Mouse (Mus musculus): ENCODE data around the gene Gpr180.
"Not testable (repeated sequence)": the region's sequence is repeated elsewhere in the genome, so short reads cannot be mapped to it uniquely, and the experiment has no call there.

Gene Gpr180

DNA sequence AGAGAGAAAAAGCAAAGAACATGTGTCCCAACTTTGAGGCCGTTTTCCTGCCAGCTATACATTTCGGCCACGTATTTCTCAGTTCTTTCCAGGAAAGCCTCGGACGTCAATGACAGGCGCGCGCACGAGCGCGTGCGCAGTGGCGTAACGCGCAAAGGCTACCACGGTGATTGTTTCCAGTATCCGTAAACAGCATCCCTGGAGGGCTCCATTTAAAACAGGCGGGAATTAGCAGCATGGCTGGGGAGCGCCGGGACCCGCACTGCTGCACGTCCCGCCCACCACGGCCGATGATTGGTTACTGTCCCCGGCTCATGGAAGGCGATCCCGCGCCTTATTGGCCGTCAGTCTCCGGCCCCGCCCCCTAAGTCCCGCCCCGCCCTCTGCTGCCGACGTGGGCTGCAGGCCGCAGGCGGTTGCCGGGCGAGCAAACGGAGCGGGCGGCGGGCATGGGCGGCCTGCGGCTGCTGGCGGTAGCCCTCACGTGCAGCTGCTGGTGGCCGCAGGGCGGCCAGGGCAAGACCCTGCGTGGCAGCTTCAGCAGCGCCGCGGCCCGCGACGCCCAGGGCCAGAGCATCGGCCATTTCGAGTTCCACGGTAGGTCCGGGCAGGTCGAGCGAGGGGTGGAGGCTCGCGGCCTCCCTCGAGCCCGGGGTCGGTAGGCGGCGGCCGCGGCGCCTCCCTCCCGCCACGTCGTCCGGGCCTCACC is at the start of gene Gpr180:
Gene Gpr180 (plus strand): TSS at position 415 of the 709 bp plus-strand sequence.
- peak; percentile 88 for DNase-seq (ENCODE audit: extremely low spot score, low read depth, low spot score)

DNA sequence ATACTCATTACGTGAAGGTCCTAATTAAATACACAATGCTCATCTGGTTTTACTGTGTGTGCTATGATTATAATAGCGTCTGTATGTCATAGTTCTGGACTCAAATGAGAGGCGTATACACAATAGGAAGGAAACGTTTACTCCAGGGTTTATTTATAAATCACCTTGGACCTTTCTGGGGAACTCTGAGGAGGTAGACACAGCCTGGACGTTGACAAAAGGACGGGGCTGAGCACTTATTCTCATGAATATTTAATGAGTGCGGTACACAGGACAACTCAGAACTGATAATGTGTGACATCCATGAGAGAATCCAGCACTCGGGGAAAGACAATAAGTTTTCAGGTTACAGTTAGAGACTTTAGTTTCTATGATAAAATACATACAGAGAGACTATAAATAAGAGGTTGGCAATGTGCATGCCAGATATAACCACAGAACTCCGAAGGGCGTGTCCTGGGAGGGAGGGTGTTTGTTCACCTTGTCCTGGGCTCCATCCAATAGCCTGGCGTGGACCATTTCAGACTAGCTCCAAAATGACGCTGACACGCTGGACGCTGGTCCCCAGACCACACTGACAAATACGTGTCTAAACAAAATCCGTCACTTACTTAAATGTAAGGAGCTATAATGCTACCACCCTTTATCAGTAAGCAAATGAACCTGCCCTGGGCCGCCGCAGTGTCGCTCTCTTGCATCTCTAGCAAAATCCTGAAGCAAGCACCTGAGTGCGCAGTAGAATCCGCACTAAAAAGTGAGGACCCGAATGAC is 48.3 kb upstream of the Gpr180 start:
- no peak for DNase-seq (ENCODE audit: extremely low spot score, low read depth, low spot score)

DNA sequence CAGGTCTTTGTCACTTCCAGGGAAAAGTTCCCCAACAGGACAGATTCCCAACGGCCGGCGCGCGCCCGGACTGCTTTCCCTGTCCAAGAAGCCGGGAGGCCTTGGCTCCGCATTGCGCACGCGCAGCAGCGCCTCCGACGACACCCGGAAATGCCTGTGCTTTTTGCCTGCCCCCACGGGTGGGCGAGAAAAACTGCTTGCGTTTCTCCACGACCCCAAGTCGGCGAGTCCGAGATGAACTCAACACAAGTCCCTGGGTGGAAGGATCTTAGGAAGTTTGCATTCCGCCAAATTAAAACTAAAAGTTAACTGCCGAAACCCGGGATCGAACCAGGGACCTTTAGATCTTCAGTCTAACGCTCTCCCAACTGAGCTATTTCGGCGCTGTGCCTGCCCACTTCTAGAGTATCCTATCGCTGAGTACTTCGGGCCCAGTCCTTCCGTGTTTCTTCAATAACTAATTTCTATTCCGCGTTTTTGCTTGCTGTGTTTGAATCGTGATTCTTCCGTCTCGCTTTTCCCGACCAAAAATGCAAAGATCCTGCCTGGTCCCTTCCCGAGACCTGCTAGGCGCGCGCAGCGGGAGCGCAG is 47.6 kb upstream of the Gpr180 start:
- peak; percentile 73 for DNase-seq (ENCODE audit: extremely low spot score, low read depth, low spot score)

DNA sequence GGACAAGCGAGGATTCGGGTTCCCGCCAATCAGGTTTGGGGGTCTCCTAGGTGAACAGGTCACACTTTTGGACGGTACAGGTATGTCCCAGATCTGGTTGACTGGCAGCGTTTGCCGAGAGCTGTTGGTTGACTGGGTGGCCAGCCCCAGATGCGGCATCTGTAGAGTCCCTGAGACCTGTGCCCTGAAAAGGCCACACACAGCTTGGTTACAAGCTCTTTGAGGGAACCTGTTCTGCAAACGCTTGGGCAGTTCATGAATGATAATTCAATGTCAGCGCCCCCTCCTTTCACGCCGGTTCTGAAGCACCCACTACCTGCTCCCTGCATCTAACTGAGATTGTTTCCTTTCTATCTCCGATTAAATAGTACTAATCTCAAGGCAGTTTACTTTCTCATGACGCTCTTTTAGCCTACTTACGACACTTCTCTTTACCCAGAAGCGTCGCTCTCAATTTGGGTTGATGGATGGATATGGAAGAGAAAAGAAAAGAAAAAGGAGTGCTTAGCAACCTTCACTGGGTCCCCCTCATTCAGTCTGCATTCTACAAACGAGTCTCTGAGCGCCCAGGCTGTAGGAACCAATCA is 47.1 kb upstream of the Gpr180 start:
- DNase-seq (ENCODE audit: extremely low spot score, low read depth, low spot score), result no peak

DNA sequence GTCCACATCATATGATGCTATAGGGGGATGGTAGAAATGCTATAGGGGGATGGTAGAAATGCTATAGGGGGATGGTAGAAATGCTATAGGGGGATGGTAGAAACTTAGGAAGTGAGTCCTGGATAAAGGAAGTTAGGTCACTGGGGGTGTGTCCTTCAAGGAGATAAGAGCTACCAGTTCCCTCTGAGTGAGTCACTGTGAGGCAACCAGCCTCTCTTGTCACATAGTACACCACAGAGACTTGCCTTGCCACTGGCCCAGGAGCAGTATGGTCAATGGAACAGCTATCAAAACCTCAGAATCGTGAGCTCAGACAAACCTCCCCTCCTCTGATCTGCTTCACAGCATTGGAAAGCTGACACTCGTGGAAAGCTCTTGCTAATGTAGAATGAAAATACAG is 38.7 kb upstream of the Gpr180 start:
- DNase-seq (ENCODE audit: extremely low spot score, low read depth, low spot score), result no peak

DNA sequence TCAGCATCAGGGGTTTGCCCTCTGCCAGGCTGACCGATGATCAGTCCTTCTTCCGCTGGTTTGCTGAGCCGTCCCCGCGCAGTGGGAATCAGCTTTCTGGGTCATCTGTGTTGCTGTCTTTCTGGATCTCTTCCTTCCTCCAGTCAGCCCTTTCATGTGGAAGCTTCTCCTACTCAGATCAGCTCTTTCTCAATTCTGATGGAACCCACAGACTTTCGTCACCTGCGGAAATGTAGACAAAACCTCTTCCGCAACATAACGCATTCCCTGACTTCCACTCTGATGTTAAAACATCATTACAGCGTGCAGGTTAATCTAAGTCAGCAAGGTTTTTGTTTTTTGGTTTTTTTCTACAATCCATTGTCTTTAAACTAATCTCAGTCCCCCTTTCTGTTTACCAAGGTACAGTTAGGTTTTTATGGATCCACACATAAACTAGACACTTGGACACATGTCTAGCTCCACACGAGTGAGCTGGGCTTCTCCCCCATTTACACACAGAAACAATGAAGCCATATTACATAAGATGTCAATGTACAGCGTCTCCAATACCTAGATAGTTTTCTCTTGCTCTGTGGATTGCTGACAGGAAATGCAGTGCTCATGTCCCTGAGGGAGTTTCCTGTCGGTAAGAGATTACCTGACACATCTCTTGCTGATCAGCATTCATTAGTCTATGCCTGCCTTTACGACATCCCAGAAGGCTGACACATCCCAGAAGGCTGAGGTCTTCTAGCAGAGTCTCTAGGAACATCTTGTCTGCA is 35.5 kb upstream of the Gpr180 start:
- DNase-seq (ENCODE audit: extremely low spot score, low read depth, low spot score), result no peak

DNA sequence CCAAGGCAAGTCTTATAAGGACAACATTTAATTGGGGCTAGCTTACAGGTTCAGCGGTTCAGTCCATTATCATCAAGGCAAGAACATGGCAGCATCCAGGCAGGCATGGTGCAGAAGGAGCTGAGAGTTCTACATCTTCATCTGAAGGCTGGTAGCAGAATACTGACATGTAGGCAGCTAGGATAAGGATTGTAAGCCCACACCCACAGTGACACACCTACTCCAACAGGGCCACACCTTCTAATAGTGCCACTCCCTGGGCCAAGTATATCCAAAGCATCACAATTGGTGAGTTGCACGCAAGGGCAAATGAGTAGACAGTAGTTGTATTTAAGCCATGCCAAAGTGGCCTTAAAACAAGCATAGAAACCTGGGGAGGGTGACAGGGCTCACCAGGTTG is 29.5 kb upstream of the Gpr180 start:
- not testable (repeated sequence) for DNase-seq (ENCODE audit: extremely low spot score, low read depth, low spot score)

DNA sequence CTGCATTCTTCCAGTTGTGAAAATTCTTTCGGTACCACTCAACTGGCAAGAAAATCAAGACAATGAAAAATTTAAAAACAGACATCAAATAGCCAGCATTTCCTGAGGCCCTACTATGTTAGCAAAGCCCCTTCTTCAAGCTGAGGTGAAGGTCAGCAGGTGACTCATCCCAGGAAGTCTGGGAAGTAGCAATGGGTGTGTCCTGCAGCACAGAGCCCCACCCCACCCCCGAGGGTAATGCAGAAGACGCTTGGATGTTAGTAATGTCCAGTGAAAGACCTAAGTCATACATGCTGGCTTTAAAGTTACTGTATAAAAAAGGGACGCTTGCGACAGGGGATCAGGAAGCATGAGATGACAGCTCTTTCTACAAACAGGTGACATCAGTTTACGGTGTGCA is 23.8 kb upstream of the Gpr180 start:
- no peak for DNase-seq (ENCODE audit: extremely low spot score, low read depth, low spot score)

DNA sequence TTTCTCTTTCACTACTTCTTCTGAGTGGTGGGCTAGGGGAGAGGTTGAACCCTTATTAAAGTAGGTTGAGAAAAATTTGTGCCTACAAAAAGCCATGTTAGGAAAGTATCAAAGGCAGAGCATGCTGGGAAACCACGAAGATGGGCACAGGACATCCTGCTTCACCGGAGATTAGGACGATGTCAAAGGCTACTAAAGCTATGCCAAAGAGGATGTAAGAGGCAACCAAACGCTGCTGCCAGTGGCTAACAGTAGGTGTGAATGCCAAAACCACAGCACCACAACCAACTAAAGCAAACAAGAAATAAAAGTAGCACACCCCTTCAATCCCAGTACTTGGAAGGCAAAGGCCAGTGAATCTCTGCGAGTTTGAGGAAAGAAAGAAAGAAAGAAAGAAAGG is 12.8 kb upstream of the Gpr180 start:
- no peak for DNase-seq (ENCODE audit: extremely low spot score, low read depth, low spot score)

DNA sequence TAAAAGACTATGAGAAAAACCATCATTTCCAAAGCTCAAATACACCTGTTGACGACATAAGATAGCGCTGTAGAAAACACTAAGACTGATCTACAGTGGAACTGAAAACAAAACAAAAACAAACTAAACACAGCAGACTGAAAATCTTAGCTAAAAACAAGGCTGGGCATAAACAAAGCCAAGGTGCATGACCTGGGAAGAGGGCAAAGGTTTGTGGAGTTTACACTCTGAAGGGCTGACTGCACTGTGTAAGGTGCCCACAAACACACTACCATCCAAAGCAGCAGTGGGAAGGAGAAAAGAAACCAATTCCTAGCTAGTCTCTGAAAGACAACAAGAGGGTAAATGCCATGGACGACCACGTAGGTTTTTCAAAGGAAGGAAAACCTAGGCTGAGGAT is 12.2 kb upstream of the Gpr180 start:
- no peak for DNase-seq (ENCODE audit: extremely low spot score, low read depth, low spot score)

DNA sequence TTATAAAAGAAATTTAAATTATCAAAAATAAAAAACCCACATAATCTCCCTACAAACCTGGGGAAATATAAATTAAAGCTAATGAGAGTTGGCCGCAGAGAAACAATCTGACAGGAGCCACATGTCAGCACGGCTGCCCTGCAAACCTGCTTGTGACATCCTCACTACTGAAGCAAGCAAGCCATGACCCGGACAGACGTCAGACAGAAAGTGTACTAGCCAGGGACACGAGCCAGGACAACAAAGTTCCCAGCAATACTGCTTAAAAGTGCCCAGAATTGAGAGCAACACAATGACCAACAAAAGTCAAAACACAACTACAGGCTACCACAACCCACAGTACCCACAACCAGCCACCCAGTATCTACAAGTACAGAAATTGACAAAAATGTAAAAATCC is 10.7 kb upstream of the Gpr180 start:
- DNase-seq (ENCODE audit: extremely low spot score, low read depth, low spot score), result no peak

DNA sequence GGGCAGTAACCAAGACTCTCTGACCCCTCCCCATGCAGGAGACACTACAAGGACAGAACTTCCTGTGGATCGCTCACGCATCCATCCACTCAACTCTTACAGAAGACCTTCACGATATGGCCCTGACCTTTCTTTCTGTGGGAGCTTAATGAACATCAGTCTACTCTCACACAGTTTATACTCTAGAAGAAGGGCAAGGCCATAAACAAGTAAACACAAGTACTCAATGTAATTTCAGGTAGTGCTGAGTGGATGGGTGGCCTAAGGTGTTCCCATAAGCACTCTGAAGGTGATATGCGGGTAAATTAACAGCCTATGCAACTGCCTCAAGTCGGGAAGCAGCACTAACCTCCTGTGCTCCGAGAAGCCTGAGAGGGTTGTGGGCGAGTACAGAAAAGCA is 5.5 kb upstream of the Gpr180 start:
- no peak for DNase-seq (ENCODE audit: extremely low spot score, low read depth, low spot score)

DNA sequence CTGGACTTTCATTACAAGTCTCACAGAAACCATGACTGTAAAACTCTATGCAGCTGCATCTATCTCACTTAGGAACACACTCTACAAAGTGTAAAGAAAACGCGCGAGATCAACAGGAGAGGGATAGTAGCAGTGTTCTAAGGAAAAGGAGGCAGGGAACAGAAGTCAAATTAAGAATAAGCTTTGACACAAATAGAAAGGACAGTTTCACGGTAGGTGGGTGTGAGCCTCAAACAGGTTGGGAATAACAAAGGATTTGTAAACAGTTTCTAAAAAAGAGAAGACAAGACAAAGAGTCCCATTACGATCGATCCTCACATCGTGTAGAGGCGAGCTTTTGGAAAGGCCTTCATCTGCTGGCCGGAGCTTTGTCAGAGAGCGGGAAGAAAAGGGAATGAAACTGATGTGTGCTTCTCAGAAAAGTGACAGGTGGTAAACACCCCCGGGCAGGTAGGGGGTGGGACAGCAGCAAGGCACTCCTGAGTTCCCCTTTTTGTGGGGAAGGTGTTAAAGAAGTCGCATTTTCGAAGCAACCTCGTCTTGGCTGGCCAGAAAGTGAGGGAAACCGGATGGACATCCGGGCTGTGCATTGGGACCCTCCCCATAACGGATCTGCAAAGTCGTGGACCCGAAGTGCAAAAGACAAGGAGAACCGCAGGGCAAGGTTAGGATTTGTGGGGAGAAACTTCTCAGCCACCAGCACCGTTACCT is 4.9 kb upstream of the Gpr180 start:
- no peak for DNase-seq (ENCODE audit: extremely low spot score, low read depth, low spot score)

DNA sequence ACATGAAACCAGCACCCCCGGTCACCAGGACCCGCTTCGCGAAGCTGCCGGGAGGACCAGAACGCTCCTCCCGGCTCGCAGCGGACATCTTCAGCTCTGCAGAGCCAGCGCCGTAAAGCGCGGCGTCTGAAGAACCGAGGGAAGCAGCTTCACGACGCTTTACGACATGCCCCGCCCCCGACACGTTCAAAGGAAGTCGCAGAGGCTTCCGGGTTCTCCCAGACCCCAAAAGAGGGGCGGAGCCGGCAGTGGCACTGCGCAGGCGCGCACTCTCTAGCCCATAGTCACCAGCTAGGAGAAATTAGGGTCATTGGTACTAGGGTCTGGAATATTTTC is 4.3 kb upstream of the Gpr180 start, which contains the start of gene Tgds:
Gene Tgds (minus strand): TSS at position 114 of the 336 bp plus-strand sequence.
- DNase-seq (ENCODE audit: extremely low spot score, low read depth, low spot score), result peak; percentile 97

DNA sequence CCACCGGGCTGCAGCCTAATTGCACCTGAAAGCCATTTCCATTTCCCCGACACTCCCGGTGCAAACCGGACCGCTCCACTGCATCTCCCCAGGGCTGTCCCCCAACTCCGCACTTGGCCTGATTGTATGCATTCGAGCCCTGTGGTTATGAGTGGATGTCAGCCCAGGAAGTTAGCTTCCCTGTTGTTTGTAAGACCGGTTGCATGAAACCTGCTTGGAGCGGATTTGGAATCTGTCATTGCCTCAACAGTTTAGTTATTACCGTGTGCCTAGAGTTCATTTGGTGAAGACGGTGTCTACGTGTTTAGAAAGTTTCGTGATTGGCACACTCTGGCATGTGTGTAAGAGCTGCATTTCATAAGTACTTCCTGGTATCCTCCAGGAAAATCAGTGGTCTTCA is 529 bp downstream of the Gpr180 start:
- DNase-seq (ENCODE audit: extremely low spot score, low read depth, low spot score), result no peak

DNA sequence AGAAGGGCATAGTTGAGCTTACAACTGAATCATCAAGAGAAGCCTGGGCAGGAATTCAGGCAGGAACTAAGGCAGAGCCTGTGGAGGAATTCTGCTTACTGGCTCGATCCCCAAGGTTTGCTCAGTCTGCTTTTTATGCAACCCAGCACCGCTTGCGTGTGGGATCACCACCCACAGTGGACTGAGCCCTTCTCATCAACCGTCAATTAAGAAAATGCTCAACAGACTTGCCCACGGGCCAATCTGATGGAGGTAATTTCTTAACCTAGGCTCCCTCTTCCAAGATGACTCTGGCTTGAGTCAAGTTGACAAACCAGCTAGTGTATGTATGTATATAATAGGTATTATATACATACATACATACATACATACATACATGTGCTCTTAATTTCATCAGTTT is 5.3 kb downstream of the Gpr180 start:
- no peak for DNase-seq (ENCODE audit: extremely low spot score, low read depth, low spot score)

DNA sequence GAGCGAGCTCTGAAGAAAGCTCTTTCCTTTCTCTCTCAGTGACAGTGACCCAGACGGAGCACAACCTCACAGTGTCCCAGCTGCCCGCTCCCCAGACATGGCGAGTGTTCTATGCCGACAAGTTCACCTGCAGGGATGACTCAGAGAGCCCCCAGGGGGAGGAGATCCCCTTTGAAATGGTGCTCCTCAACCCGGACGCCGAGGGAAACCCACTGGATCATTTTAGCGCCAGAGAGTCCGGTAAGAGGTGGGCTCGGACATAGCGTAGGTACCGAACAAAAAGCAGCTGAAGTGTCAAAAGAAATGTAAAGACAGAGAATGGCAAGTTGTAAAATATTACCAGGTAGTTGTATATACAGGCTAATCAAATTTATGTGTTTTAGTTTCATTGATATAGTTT is 11.1 kb downstream of the Gpr180 start:
- DNase-seq (ENCODE audit: extremely low spot score, low read depth, low spot score), result no peak

DNA sequence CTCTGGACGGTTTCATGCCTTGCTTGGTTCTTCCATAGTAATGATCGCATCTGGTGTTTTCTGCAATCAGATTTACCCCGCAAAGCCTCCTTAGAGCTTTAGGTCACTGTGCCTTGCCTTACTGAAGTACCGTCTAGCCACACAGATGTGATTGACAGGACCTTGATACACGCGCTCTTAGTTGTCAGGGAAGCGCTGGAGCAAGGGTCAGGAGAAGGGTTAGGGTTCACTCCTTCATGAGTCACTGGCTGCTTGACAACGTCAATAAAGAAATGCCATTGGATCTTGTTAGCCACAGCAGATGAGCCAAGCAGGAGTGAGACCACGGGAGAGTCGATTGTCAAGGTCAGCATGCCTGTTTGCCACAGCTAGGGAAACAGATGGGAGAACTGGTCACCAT is 11.6 kb downstream of the Gpr180 start:
- no peak for DNase-seq (ENCODE audit: extremely low spot score, low read depth, low spot score)

DNA sequence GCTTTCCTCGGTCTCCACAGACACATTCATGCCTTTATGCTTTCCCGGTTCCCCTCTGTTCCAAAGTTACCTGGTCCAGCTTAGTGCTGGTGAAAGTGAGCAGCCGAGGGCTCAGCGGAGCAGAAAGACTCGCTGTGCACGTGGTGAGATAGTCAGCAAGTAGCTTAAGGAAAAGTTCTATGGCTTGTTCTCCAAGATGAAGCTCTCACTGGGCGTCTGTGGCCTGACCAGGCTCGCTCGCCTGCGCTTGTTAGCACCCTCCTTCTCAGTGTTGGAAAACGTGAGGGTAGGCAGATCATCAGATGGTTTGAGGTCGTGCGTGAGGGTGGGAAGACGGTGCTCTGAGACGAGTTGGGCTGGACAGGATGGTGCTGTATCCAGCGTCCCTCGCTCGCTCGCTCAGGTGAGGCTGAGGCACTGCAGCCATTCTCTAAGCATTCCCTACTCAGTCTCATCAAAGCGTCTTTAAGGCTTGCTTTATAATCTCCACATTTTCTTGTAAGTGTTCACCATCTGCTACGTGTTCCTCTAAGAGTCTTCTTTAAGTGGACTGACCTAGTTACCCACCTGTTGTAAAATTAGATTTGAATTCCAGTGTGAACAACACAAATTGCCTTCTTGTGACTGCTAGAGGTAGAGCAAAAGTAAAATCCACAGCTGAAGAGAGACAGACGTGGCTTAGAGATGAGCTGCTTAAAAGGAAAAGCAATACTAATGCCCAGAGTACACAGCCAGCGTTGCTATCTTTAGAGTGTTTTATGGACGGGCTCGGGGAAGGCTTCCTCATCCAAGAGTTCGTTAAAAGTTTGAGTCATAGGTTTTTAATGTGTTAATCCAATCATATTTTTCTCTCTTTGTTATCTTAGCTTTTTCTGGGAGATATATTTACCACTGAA is 13.9 kb downstream of the Gpr180 start:
- no peak for DNase-seq (ENCODE audit: extremely low spot score, low read depth, low spot score)
